Mouse (Mus musculus): ENCODE measurements around the gene Pnpla1.

Gene Pnpla1

DNA sequence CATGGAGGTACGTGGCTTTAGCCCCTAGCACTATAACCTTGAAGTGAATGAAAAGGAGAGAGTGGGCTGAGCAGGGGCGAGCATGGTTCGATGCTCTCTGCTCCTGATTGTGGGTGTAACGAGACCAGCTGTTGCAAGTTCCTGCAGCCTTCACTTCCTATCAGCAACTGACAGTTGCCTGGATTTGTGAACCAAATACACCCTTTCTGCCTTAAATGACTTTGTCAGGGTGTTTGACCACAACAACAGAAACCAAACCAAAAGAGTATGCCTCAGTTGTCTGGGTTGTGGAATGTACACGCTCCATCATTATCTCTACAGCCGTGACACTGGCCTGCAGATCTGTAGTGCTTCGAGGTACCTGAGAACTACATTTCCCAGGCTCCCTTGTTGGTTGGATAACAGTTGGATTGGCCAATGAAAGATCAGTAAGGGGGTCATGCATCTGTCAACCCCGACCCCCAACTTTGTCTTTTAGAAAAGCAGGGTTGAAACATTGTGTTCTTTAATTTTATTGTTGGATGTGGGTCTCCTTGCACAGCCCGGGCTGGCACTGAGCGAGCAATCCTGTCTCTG, 25.8 kb downstream of the Pnpla1 start:
- no peak for DNase-seq (ENCODE audit: low spot score in 2 of 2)

DNA sequence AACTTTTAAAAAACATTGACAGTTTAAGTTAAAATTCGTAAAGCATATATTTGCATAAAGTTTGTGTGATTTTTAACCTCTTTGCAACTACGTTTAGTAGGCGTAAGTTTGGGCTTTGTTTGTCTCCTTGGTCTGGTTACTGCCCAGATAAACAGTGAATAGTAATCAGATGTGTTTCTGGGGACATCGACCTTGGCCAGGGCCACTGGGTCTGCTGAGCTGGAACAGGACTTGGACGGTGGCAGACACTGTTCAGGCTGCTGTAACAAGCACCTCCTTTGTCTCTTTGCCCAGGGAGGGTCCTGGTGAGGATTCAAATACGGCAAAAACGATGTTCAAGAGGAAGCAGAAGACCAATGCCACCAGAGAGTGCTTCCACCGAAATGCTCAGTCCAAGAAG, 27.0 kb downstream of the Pnpla1 start:
- no peak for DNase-seq (ENCODE audit: low spot score in 2 of 2)

GRCm38 (mm10) chr17:28886266-28886665, 28.1 kb downstream of the Pnpla1 start:
- no peak for DNase-seq (ENCODE audit: low spot score in 2 of 2)

GRCm38 (mm10) chr17:28894050-28894767, 36.0 kb downstream of the Pnpla1 start:
- no peak for DNase-seq (ENCODE audit: low spot score in 2 of 2)

GRCm38 (mm10) chr17:28895217-28895875, 37.1 kb downstream of the Pnpla1 start:
- DNase-seq (ENCODE audit: low spot score in 2 of 2) = no peak

- no peak for DNase-seq (ENCODE audit: low spot score in 2 of 2)
These were observed 38.0 kb downstream of the Pnpla1 start for GRCm38 (mm10) chr17:28896095-28896780.

DNA sequence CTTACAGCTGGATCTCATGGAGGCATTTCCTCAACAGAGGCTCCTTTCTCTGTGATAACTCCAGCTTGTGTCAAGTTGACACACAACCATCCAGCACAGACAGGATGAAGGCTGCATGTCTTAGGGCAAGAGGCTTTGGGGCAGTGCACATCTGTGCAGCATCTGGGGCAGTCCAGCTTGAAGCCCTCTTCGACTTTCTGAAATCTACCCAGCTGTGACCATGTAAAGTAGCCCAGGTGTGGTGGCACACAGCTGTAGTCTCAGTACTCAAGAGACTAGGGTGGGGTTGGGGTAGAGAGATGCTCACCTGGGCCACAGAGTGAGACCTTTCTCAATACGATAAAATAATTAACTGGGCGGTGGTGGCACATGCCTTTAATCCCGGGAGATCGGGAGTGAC, 39.6 kb downstream of the Pnpla1 start:
- DNase-seq (ENCODE audit: low spot score in 2 of 2) = no peak

- no peak for DNase-seq (ENCODE audit: low spot score in 2 of 2)
These were observed 40.0 kb downstream of the Pnpla1 start for GRCm38 (mm10) chr17:28898249-28898648.

GRCm38 (mm10) chr17:28899427-28899826, 41.2 kb downstream of the Pnpla1 start:
- DNase-seq (ENCODE audit: low spot score in 2 of 2) = no peak

- no peak for DNase-seq (ENCODE audit: low spot score in 2 of 2)
These were observed 43.3 kb downstream of the Pnpla1 start for GRCm38 (mm10) chr17:28901559-28901958.

- DNase-seq (ENCODE audit: low spot score in 2 of 2) = peak; percentile 57 to 73
These were observed 46.5 kb downstream of the Pnpla1 start for GRCm38 (mm10) chr17:28904546-28905376.

- no peak for DNase-seq (ENCODE audit: low spot score in 2 of 2)
These were observed 47.2 kb downstream of the Pnpla1 start for GRCm38 (mm10) chr17:28905377-28905916.

- DNase-seq (ENCODE audit: low spot score in 2 of 2) = peak; percentile 67 to 81
These were observed 49.7 kb downstream of the Pnpla1 start for GRCm38 (mm10) chr17:28907959-28908358.

GRCm38 (mm10) chr17:28909252-28909941, 51.2 kb downstream of the Pnpla1 start:
- peak in 1 of 2 experiments; percentile 18 for DNase-seq (ENCODE audit: low spot score in 2 of 2)

DNA sequence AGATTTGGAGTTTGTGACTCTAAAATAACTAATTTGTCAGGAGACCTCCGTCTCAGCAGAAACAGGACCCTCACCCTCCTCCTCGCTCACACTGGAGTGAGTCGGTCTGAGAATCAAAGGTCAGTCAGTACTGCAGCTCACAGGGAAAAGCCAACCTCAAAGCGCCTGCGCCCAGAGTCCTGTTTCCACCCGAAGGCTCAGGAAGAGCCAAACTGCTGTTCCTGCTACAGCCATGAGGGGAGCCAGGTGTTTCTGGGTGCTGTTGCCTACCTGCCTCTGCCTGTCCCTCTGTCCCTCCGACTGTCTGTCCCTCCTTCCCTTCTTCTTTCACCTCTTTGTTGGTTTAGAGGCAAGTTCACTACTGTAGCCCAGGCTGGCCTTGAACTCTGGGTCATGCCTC, 51.9 kb downstream of the Pnpla1 start:
- no peak for DNase-seq (ENCODE audit: low spot score in 2 of 2)

DNA sequence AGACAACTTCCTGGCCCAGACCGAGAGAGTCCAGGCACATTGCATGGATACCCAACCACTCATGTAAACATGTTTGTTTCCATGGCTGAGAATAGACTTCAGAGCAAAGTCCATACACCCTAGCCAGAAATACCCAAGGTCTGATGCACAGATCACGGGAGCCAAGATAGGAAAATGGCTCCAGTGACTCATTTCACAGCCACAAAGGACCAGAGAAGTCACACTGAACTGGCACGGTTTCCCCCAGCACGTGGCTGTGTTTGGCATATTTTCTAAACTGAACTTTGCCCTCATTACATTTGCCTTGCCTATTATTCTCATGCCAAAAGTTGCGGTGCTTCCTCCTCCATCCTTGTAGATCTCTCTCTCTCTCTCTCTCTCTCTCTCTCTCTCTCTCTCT, 55.0 kb downstream of the Pnpla1 start:
- DNase-seq (ENCODE audit: low spot score in 2 of 2) = no peak

DNA sequence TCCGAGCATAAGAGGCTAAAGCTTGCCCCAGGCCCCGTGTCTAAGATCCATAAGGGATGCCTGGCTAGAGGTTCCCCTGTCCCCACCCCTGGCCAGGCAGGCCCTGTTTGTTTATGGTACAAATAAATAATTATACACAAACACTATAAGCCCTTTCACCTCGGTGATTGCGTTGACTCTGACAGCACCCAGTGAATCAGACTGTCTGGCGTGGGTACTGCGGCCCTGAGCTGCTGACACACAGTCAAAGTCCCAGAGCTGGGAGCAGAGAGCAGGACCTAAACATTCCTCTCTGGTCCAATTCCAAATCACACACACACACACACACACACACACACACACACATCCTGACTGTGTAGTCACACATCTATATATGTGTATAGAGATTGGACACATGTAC, 55.7 kb downstream of the Pnpla1 start:
- DNase-seq (ENCODE audit: low spot score in 2 of 2) = no peak

- DNase-seq (ENCODE audit: low spot score in 2 of 2) = no peak
These were observed 56.9 kb downstream of the Pnpla1 start, which contains the start of gene 4930539E08Rik for GRCm38 (mm10) chr17:28915060-28915628. Gene 4930539E08Rik (minus strand): TSS chr17:28915324.

- no peak for DNase-seq (ENCODE audit: low spot score in 2 of 2)
These were observed 58.3 kb downstream of the Pnpla1 start for GRCm38 (mm10) chr17:28916520-28916919.

GRCm38 (mm10) chr17:28921086-28921485, 62.9 kb downstream of the Pnpla1 start:
- DNase-seq (ENCODE audit: low spot score in 2 of 2) = no peak
